Mouse (Mus musculus): ENCODE measurements around the gene Dek. TPM values are rescaled to one million over a fixed set of nuclear protein-coding genes. Genes with fewer than 3 reads are reported as not detected.

Gene Dek
- total RNA-seq, 2 experiments from 2014 or later: 85.5 to 87.1 TPM

GRCm38 (mm10) chr13:47109239-47109638 is 3.2 kb upstream of the Dek start:
- no peak for DNase-seq

DNA sequence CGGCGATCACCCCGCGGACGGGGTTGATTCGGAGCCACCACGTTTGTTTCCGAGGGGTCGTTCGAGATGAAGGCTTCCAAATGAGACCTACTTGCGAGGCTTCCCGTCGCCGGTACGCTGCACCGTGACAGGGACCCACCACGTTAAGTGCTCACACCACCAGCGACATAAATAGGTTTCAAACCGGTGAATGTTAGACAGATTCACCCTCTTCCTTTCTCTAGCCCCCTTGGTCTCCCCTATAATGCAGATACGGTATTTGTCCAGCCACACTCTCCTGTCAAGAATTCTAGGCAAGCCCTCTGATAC is 533 bp upstream of the Dek start:
- DNase-seq: no peak

DNA sequence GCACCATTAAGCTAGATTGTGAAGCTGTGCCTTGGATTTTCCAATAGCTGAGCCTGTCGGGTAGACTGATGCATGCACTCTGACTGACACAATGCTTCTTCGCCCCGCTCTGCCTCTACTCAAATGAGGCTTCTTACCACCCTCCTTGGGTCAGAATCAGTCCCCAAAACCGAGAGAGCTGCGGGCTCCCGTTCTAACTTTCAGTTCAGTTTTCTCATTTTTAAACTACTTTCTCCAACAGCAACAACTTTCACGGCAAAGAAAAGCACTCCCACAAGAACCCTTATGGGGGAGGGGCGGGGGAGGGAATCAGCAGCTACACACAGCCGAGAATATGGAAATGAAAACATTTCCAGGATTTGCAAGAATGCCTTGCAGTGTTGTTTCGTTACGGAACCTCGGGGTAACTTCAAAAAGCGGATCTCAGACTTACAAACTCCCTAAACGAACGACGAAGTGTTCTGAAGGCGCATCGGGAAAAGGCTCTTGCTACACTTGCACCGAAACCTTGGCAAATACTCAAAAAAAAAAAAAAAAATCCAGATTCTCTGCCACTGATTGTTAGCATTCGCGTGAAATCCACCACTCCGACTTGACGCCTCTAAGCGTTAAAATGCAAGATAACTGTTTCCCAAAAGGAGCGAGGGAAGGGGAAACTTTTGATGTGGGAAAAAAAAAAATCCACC is 1.0 kb downstream of the Dek start:
- DNase-seq: peak; percentile 30

DNA sequence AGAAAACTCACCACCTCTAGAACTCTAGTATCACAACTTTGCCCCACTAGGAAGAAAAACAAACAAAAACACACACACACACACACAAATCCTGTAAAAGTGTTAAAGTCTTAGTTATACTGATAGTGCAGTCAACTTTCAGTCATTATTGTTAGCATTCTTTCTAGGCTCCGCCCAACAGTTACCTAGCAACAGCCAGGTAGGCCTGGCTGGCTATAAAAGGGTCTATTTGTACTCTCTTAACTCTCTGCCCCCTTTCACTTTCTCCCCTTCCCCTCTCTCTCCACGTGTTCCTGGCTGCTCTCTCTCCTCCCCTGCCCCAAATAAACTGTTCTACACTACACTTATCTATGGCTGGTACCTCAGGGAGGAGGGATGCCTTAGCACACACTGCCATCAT is 1.9 kb downstream of the Dek start:
- DNase-seq: no peak

DNA sequence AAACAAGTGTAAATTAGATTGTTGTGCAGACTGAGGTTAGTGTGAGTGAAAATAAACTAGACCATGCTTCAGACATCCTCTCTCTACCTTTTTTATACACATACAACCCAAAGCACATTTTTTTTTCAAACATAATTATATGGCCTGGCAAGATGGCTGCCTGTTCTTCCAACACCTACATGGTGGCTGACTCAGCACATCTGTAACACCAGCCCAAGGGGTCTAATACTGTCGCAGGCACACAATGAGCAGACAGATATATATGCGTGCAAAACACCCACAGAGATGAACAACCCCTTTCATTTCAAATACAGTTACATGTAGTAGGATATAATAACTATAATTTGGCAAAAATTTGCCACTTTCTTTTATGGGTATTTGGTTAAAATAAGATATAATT is 5.4 kb downstream of the Dek start:
- no peak for DNase-seq

DNA sequence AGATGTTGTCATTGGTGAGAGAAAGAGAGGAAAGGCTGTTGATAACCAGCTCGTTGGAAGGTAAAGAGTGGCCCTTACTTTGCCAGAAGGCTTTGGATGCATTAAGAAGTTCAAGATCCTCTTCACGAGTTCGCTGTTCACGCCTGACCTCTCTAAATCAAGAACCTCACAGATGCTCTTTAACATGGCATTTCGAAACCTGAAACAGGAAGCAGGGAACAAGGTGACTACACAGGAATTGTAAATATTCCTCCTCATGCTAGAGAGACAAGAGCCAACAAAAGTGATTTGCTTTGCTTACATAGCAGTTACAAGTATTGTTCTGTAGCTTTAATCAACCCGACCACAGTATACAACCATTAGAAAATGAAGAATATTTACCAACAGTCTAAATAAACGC is 6.7 kb downstream of the Dek start:
- DNase-seq: no peak

- no peak for DNase-seq
Observed at GRCm38 (mm10) chr13:47096591-47096990, 9.4 kb downstream of the Dek start.

- no peak for DNase-seq
Observed at GRCm38 (mm10) chr13:47093791-47094190, 12.2 kb downstream of the Dek start.

- no peak for DNase-seq
Observed at GRCm38 (mm10) chr13:47089271-47089670, 16.7 kb downstream of the Dek start.

- no peak for DNase-seq
Observed at GRCm38 (mm10) chr13:47088433-47088832, 17.6 kb downstream of the Dek start.

GRCm38 (mm10) chr13:47080905-47081505 is 25.0 kb downstream of the Dek start:
- DNase-seq: no peak

- DNase-seq: no peak
Observed at GRCm38 (mm10) chr13:47078799-47079198, 27.2 kb downstream of the Dek start.

- no peak for DNase-seq
Observed at GRCm38 (mm10) chr13:47077367-47077766, 28.6 kb downstream of the Dek start.

DNA sequence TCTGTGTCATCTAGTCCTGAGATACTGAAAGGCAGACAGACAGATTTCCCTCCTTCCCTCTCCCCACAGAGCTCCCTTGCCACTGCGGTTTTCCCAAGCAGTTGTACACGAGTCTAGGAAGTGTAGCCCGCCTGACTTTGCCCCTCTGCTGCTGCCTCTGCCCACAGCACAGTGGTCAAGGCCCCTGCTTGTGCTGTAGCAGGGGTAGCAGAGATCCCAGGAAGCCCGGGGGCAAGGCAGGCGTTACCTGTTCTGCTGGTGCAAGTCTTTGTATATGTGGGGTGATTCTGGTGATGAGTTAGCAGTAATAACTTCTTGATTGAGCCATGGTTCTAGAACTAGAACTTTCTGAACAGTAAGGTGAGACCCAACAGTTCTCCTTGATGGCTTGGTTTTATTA is 29.8 kb downstream of the Dek start:
- no peak for DNase-seq

- DNase-seq: no peak
Observed at GRCm38 (mm10) chr13:47072484-47072883, 33.5 kb downstream of the Dek start.

DNA sequence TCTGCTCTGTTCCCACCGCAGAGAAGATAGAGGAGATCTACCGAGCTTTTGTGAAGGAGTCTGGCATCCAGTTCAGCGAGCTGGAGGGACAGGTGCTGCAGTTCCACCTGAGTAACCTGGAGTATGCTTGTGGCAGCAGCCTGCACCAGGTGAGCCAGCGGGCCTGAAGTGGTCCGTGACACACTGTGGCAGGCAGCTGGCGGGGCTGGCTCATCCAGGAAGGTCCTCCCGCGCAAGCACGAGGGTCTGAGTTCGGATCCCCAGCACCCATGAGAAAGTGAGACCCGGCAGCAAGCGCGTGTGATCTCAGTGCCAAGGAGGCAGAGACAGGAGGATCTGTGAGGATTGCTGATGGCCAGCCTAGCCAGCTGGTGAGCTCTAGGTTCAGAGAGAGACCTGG is 34.1 kb downstream of the Dek start:
- no peak for DNase-seq

DNA sequence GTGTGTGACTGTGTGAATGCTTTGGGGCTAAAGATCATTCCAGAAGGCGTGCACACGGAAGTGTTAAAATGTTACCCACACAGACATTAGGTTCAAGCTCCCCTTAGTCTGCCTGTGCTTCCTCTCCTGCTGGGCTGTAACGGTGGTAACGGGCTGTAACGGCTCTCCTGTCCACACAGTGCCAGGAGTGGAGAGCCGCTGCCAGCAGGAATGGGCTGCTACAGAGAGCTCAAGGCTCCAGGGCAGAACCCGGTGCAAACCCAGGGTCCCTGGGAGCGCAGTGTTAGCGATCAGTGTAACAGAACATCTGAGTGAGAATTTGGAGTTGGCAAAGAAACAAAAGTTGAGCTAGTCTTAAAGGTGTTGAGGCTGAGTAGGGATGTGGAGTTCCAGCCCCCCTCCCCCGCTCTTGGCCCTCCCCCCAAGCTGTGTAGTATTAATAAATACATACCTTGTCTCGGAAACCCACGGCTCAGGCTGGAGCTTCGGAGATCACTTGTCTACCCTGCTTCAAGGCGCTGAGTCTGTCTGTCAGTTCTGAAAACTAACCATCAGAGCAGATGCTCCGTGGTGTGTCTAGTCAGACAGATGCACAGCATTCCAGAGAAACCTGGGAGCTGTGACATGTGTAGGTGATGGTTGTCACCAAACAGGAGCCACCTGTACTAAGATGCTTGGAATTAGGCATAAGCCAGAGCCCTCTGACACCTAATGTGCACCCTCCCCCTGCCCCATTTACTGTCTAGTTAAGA is 35.5 kb downstream of the Dek start:
- no peak for DNase-seq

DNA sequence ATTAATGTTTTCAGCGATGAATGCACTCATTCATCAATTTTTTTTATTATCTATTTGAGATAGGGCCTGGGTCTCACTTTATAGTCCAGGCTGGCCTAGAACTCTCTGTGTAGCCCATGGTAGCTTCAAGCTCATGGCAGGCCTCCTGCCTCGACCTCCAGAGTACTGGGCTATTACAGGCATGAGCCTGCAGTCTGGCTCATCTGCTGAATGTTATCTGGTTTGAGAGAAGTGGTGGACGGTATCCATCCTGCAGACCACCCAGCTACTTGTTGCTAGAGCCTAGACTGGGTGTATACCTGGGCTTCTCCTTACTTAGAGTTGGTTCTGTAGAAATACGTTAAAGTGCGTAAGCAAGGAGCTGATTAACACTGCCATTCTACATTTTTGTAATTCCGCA is 39.0 kb downstream of the Dek start:
- no peak for DNase-seq

DNA sequence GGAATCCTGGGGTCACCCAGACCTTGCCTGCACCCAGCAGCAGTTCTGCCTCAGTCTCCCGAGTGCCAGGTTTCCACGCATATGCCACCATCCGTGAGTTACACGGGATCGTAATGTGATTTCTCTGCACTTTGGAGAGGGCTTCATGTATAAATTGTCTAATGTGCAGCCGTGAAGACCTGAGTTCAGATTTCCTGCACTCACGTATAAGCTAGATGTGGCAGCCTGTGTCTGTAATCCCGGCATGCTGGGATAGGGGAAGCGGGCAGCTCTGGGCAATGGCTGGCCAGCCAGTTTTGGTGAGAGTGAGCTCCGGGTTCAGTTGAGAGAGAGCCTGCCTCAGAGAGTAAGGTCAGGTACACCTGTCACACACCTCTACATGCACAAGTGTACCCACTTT is 39.5 kb downstream of the Dek start:
- no peak for DNase-seq

DNA sequence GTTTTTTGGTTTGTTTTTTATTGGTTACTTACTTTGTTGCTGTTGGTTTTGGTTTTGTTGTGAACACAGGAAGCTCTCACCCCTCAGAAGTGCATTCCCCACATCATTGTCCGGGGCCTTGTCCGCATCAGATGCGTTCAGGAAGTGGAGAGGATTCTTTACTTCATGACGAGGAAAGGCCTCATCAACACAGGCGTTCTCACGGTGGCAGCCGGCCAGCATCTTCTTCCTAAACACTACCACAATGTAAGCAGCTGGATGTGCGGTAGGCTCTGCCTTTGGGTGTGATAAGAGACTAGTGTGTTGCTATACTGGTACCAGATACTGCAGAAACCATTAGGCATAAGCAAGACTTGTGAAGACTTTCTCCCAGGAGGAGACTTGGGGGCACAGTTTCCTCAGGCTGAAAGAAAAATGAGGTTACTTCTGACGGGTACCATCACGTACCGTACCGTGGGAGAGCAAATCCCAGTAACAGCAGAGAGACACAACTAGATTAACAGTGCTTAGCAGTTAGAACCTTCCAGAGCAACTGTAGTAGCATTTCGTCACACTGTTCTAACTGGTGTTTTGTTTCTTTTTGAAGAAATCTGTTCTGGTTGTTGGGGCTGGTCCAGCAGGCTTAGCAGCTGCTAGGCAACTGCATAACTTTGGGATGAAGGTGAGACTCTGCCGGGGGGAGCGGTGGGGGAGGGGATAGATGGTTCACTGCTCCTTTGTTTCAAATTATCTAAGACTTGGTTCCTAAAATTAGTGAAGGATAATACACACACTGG is 41.8 kb downstream of the Dek start:
- DNase-seq: peak; percentile 12

GRCm38 (mm10) chr13:47062756-47063155 is 43.2 kb downstream of the Dek start:
- no peak for DNase-seq

DNA sequence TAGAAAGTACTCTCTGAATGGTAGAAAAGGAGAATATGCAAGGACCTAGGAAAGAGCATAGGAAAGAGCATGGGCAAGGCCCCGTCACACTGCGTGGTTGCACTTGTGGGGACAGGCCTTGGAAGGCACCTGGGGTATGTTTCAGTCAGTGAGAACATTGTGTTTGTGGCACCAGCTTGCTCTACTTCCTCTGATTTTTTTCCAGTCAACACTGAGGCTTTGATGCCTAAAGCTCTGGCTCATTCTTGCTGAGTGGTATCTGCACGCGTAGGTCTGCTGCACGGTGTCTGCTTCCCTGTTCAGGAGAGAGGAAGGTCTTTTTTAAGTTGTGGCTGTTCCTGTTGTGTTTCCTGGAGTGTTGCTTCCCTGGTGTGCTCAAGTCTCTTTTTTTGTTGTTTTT is 49.2 kb downstream of the Dek start:
- no peak for DNase-seq

- no peak for DNase-seq
Observed at GRCm38 (mm10) chr13:47056126-47056525, 49.9 kb downstream of the Dek start.
